Mouse (Mus musculus): ENCODE data around the gene Fgfr2. TPM values are rescaled to one million over a fixed set of nuclear protein-coding genes. Genes with fewer than 3 reads are reported as not detected.

The Fgfr2 gene
- polyA plus RNA-seq, 1 experiment from 2014 or later, result 133 TPM

DNA sequence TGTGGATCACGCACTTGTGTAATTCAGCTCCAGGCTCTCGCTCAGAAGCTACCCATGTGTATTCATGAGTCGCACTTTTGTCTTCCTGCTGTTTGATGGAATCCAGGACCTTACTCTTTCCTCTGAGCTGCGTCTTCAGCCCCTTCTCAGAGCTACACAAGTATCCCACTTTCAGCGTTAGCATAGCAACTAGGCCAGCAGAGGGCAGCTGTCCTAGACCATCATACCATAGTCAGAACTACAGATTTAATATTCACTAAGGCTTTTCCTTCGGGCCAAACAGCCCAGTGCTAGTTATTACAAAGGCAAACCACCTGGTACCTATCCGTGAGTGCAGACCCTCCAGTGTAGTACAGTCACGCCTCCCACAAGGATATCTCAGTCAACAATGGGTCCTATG, 1826.0 kb downstream of the Fgfr2 start:
- Histone ChIP-seq H3K4me1 (ENCODE audit: control insufficient read depth, insufficient read depth, low read length) (no peaks in the 10 kb centered on the region), H3K9ac (ENCODE audit: low read depth, low read length) (no peak overlapping the region), H3K4me2 (replicated peaks; ENCODE audit: low read depth, low read length) (no peak overlapping the region), H3K36me3 (ENCODE audit: control insufficient read depth, insufficient read depth, low read length) (no peaks in the 10 kb centered on the region), H3K27me3 (ENCODE audit: control insufficient read depth, insufficient read depth, low read length) (no peaks in the 10 kb centered on the region), H3K9me3 (ENCODE audit: control insufficient read depth, low read length) (no peaks in the 10 kb centered on the region), H3K27ac (ENCODE audit: low read depth, low read length) (no peak overlapping the region), H3K4me3 (ENCODE audit: low read length) (no peak overlapping the region)
- no peak for ATAC-seq (ENCODE audit: low FRiP score, low TSS enrichment)
- 82% methylated on average over 8 of the region's 8 CpGs for WGBS

DNA sequence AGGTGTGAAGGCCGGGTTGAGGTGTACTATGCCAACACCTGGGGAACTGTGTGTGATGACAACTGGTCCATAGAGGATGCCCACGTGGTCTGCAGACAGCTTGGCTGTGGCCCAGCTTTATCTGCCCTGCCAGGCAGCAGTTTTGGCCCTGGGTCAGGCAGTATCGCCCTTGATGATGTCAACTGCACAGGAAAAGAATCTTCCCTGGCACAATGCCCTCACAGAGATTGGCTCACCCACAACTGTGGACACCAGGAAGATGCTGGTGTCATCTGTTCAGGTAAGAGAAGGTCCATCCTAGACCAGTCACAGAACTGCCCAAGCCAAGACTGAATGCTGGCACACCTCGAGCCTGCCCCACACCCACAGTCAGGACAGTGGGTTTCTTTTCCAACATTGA, 1857.3 kb downstream of the Fgfr2 start:
- 79% methylated on average over 4 of the region's 4 CpGs for WGBS
- ATAC-seq (ENCODE audit: low FRiP score, low TSS enrichment), result no peak

DNA sequence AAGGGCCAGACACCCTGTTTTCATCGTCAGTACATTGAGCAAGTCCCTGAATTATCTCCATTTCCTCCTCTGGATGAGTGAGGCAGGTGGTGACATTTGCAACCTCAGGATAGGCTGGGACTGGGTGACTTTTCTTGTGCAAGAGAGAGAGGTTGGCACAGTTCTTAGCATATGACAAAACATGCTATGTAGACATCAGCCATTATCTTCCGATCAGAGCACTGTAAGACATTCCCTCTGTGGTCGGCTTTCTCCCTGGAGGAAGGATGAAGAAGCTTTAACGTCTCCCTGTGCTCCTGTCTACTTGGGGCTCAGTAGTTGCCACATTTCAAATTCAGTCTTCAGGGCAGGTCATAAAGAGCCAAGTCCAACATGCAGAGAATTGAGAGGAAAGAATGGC, 1858.9 kb downstream of the Fgfr2 start:
- Histone ChIP-seq H3K4me3 (ENCODE audit: low read length) (no peak overlapping the region), H3K4me2 (replicated peaks; ENCODE audit: low read depth, low read length) (no peak overlapping the region), H3K4me1 (ENCODE audit: control insufficient read depth, insufficient read depth, low read length) (no peaks in the 10 kb centered on the region), H3K36me3 (ENCODE audit: control insufficient read depth, insufficient read depth, low read length) (no peaks in the 10 kb centered on the region), H3K27ac (ENCODE audit: low read depth, low read length) (no peak overlapping the region), H3K9ac (ENCODE audit: low read depth, low read length) (no peak overlapping the region), H3K27me3 (ENCODE audit: control insufficient read depth, insufficient read depth, low read length) (no peaks in the 10 kb centered on the region), H3K9me3 (ENCODE audit: control insufficient read depth, low read length) (no peaks in the 10 kb centered on the region)
- WGBS, result 85% methylated on average over 4 of the region's 4 CpGs
- no peak for ATAC-seq (ENCODE audit: low FRiP score, low TSS enrichment)

More for the DNA sequence above, 1857.3 kb downstream of the Fgfr2 start:
- no peak overlapping the region for H3K27ac ChIP-seq (ENCODE audit: low read depth, low read length)
- no peaks in the 10 kb centered on the region for H3K27me3 ChIP-seq (ENCODE audit: control insufficient read depth, insufficient read depth, low read length)
- no peak overlapping the region for H3K4me2 ChIP-seq (replicated peaks; ENCODE audit: low read depth, low read length)
- no peaks in the 10 kb centered on the region for H3K9me3 ChIP-seq (ENCODE audit: control insufficient read depth, low read length)
- no peaks in the 10 kb centered on the region for H3K4me1 ChIP-seq (ENCODE audit: control insufficient read depth, insufficient read depth, low read length)
- H3K4me3 ChIP-seq (ENCODE audit: low read length), result no peak overlapping the region
- H3K9ac ChIP-seq (ENCODE audit: low read depth, low read length), result no peak overlapping the region
- no peaks in the 10 kb centered on the region for H3K36me3 ChIP-seq (ENCODE audit: control insufficient read depth, insufficient read depth, low read length)

DNA sequence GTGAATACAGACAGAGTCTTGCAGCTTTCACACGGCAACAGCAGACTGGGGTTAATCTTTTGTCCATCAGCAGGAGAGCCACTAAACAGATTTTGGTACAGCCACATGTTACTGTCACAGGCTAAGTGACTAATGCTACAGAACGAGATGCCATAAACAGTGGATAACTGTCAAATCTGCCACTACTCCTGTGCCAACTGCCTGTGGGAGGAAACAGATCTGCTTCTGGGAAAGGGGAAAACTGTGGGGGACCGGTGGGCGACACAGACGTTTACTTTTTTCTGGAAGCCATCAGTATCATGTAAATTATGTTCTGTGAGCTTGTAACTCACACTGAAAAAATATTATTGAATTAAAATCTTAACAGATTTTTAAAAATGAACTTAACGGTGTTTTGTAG, 1862.2 kb downstream of the Fgfr2 start:
- Histone ChIP-seq H3K9me3 (ENCODE audit: control insufficient read depth, low read length) (no peaks in the 10 kb centered on the region), H3K4me3 (ENCODE audit: low read length) (no peak overlapping the region), H3K27ac (ENCODE audit: low read depth, low read length) (no peak overlapping the region), H3K4me1 (ENCODE audit: control insufficient read depth, insufficient read depth, low read length) (no peaks in the 10 kb centered on the region), H3K36me3 (ENCODE audit: control insufficient read depth, insufficient read depth, low read length) (no peaks in the 10 kb centered on the region), H3K9ac (ENCODE audit: low read depth, low read length) (no peak overlapping the region), H3K4me2 (replicated peaks; ENCODE audit: low read depth, low read length) (no peak overlapping the region), H3K27me3 (ENCODE audit: control insufficient read depth, insufficient read depth, low read length) (no peaks in the 10 kb centered on the region)
- ATAC-seq (ENCODE audit: low FRiP score, low TSS enrichment), result no peak
- WGBS, result 33% methylated on average over 6 of the region's 6 CpGs

DNA sequence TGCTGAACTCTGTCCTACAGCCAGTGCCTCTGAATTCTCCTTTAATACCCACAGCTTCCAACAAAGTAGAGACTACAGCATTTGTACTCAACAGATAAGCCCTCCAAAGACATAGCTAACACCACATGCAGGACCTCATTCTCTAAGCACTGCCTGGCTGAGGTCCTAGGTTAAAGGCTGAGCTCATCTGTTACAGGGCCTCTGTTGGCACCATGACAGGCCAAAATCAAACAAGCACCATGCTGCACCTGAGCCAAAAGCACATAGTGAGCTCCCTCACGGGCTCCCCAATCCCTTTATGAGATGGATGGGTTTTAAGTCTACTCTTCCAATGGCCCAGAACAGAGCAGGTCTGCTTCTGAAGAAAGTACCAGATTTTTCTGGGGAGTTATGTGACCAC, 1865.8 kb downstream of the Fgfr2 start:
- 71% methylated on average over 1 of the region's 1 CpGs for WGBS
- H3K9ac ChIP-seq (ENCODE audit: low read depth, low read length), result no peak overlapping the region

DNA sequence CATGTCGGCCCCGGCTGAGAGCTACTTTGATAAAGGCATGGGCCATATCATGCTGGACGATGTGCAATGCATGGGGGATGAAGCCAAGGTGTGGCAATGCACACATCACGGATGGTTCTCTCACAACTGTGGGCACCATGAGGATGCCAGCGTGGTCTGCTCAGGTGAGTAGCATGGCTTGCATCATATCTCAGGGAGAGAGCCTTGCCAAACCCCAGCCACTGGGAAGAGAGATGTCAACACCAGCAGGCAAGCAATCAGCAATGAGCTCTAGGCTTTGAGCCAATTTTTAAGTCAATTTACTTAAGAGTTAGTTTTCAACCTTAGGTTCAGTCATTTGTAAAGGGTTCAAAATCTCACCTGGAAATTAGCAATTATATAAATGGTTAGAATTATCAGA, 1866.3 kb downstream of the Fgfr2 start:
- no peaks in the 10 kb centered on the region for H3K4me1 ChIP-seq (ENCODE audit: control insufficient read depth, insufficient read depth, low read length)
- no peak overlapping the region for H3K4me3 ChIP-seq (ENCODE audit: low read length)
- ATAC-seq (ENCODE audit: low FRiP score, low TSS enrichment), result no peak
- no peaks in the 10 kb centered on the region for H3K36me3 ChIP-seq (ENCODE audit: control insufficient read depth, insufficient read depth, low read length)
- no peak overlapping the region for H3K9ac ChIP-seq (ENCODE audit: low read depth, low read length)
- no peak overlapping the region for H3K27ac ChIP-seq (ENCODE audit: low read depth, low read length)
- H3K4me2 ChIP-seq (replicated peaks; ENCODE audit: low read depth, low read length), result no peak overlapping the region
- WGBS, result 93% methylated on average over 5 of the region's 5 CpGs
- no peaks in the 10 kb centered on the region for H3K9me3 ChIP-seq (ENCODE audit: control insufficient read depth, low read length)
- no peaks in the 10 kb centered on the region for H3K27me3 ChIP-seq (ENCODE audit: control insufficient read depth, insufficient read depth, low read length)

More for the DNA sequence above, 1865.8 kb downstream of the Fgfr2 start:
- no peak overlapping the region for H3K27ac ChIP-seq (ENCODE audit: low read depth, low read length)
- no peaks in the 10 kb centered on the region for H3K4me1 ChIP-seq (ENCODE audit: control insufficient read depth, insufficient read depth, low read length)
- no peaks in the 10 kb centered on the region for H3K36me3 ChIP-seq (ENCODE audit: control insufficient read depth, insufficient read depth, low read length)
- H3K27me3 ChIP-seq (ENCODE audit: control insufficient read depth, insufficient read depth, low read length), result no peaks in the 10 kb centered on the region
- no peak overlapping the region for H3K4me2 ChIP-seq (replicated peaks; ENCODE audit: low read depth, low read length)
- no peak overlapping the region for H3K4me3 ChIP-seq (ENCODE audit: low read length)
- no peaks in the 10 kb centered on the region for H3K9me3 ChIP-seq (ENCODE audit: control insufficient read depth, low read length)
- ATAC-seq (ENCODE audit: low FRiP score, low TSS enrichment), result no peak

DNA sequence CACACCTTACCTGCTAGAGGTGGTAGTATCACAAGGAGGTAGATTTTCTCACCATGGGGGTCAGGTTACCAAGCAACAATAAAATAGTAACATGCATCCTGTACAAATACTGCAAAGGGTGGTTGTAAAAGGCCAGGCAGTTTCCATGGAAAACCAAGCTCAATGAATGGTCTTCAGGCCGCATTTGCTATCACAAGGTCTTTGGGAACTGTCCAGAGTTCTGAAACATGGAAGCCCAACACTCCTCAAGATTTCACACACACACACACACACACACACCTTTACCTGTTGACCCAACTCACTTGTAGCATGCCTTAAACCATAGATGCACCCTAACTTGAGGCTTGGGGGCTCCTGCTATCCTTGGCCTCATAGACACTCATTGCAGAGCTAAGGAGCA, 1878.2 kb downstream of the Fgfr2 start:
- H3K9ac ChIP-seq (ENCODE audit: low read depth, low read length), result no peak overlapping the region
- no peak for ATAC-seq (ENCODE audit: low FRiP score, low TSS enrichment)
- 14% methylated on average over 1 of the region's 1 CpGs for WGBS

DNA sequence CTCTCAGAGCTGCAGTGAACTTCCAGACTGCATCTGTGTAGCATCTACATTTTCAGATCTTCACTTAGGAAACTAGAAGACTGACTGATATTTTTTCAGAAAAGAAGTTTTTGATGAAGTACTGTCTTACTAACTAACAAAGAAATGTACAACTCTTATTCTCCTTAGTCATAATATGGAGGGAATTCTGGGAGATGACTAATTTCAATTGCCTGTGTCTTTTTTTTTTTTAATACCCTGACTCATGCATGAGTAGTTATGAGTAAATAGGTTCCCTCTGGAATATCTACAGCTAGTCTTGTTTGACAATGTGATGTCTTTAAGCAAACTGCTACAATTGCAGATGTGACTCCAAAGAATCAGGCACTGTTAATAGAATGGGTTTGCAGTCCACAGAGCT, 1887.1 kb downstream of the Fgfr2 start:
- ATAC-seq (ENCODE audit: low FRiP score, low TSS enrichment), result no peak
- H3K9ac ChIP-seq (ENCODE audit: low read depth, low read length), result no peak overlapping the region
- H3K4me2 ChIP-seq (replicated peaks; ENCODE audit: low read depth, low read length), result no peak overlapping the region
- no peak overlapping the region for H3K4me3 ChIP-seq (ENCODE audit: low read length)
- H3K27me3 ChIP-seq (ENCODE audit: control insufficient read depth, insufficient read depth, low read length), result no peaks in the 10 kb centered on the region
- H3K9me3 ChIP-seq (ENCODE audit: control insufficient read depth, low read length), result no peaks in the 10 kb centered on the region
- no peaks in the 10 kb centered on the region for H3K36me3 ChIP-seq (ENCODE audit: control insufficient read depth, insufficient read depth, low read length)
- H3K27ac ChIP-seq (ENCODE audit: low read depth, low read length), result no peak overlapping the region
- H3K4me1 ChIP-seq (ENCODE audit: control insufficient read depth, insufficient read depth, low read length), result no peaks in the 10 kb centered on the region

More for the DNA sequence above, 1878.2 kb downstream of the Fgfr2 start:
- no peak overlapping the region for H3K4me3 ChIP-seq (ENCODE audit: low read length)
- H3K4me1 ChIP-seq (ENCODE audit: control insufficient read depth, insufficient read depth, low read length), result no peaks in the 10 kb centered on the region
- H3K27me3 ChIP-seq (ENCODE audit: control insufficient read depth, insufficient read depth, low read length), result no peaks in the 10 kb centered on the region
- H3K36me3 ChIP-seq (ENCODE audit: control insufficient read depth, insufficient read depth, low read length), result no peaks in the 10 kb centered on the region
- H3K27ac ChIP-seq (ENCODE audit: low read depth, low read length), result no peak overlapping the region
- no peak overlapping the region for H3K4me2 ChIP-seq (replicated peaks; ENCODE audit: low read depth, low read length)
- H3K9me3 ChIP-seq (ENCODE audit: control insufficient read depth, low read length), result no peaks in the 10 kb centered on the region

DNA sequence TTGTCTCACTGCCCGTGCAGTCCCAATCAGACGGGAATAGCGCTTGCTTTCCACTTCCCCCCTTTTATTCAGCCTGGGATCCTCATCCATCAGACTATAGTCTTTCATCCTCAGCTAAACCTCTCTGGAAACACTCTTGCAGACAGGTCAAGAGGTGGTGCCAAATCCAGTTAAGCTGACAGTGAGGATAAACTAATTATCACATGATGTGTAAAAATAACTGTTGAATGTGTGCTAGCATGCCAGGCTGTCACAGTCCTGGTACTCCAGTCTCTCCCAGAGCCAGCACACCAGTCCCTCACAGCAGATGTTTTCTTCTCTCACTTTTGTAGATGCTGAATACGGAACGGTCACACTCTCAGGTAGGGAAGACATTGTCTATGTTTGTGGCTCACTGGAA, 1900.1 kb downstream of the Fgfr2 start:
- Histone ChIP-seq H3K27ac (ENCODE audit: low read depth, low read length) (no peak overlapping the region), H3K9me3 (ENCODE audit: control insufficient read depth, low read length) (no peaks in the 10 kb centered on the region), H3K27me3 (ENCODE audit: control insufficient read depth, insufficient read depth, low read length) (no peaks in the 10 kb centered on the region), H3K4me2 (replicated peaks; ENCODE audit: low read depth, low read length) (no peak overlapping the region), H3K4me3 (ENCODE audit: low read length) (no peak overlapping the region), H3K9ac (ENCODE audit: low read depth, low read length) (no peak overlapping the region), H3K4me1 (ENCODE audit: control insufficient read depth, insufficient read depth, low read length) (no peaks in the 10 kb centered on the region), H3K36me3 (ENCODE audit: control insufficient read depth, insufficient read depth, low read length) (no peaks in the 10 kb centered on the region)
- ATAC-seq (ENCODE audit: low FRiP score, low TSS enrichment), result no peak
- 71% methylated on average over 5 of the region's 5 CpGs for WGBS

DNA sequence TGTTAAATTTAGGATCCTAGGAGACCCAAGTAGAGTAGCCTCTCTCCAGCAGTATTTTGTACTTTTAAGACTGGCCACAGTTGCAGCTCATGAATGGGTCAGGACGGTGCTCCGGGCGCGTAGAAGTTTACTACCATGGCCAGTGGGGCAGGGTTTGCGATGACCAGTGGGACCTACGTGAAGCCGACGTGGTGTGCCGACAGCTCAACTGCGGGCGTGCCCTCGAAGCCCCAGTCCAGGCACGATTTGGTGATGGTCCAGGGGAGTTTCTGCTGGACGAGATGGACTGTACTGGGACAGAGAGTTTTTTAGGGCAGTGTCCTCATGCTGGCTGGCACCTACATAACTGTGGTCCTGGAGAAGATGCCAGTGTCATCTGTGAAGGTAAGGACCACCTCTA, 1935.2 kb downstream of the Fgfr2 start:
- no peak overlapping the region for H3K4me3 ChIP-seq (ENCODE audit: low read length)
- WGBS, result 95% methylated on average over 14 of the region's 14 CpGs
- H3K4me2 ChIP-seq (replicated peaks; ENCODE audit: low read depth, low read length), result no peak overlapping the region
- ATAC-seq (ENCODE audit: low FRiP score, low TSS enrichment), result no peak
- no peaks in the 10 kb centered on the region for H3K4me1 ChIP-seq (ENCODE audit: control insufficient read depth, insufficient read depth, low read length)
- H3K9me3 ChIP-seq (ENCODE audit: control insufficient read depth, low read length), result no peaks in the 10 kb centered on the region
- no peak overlapping the region for H3K9ac ChIP-seq (ENCODE audit: low read depth, low read length)
- no peaks in the 10 kb centered on the region for H3K27me3 ChIP-seq (ENCODE audit: control insufficient read depth, insufficient read depth, low read length)
- H3K36me3 ChIP-seq (ENCODE audit: control insufficient read depth, insufficient read depth, low read length), result no peaks in the 10 kb centered on the region
- no peak overlapping the region for H3K27ac ChIP-seq (ENCODE audit: low read depth, low read length)

Measured in kidney, embryonic 14.5 days (tissue).